Mouse (Mus musculus): ENCODE measurements around the gene Kifap3.

DNA sequence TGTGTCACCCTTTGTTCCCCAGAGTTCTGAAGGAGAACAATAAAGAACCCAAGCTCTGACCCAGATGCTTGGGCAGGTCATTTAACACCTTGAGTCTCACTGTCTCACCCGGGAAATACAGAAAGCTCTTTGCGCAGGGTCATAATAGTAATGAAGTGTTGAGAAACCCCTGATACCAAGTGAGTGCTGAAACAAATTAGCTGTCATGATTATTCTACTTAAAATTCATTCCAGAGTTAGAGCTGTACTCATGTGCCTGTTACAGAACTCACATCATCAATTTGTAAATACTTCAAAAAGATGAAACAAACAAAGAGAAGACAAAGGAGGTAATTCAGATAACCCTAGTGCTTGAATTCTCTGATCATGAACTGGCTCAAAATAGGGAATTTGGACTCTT is 79.0 kb downstream of the Kifap3 start:
- TF ChIP-seq GATA1 (IDR thresholded peaks at IDR 0.05; ENCODE audit: low read length), result no peak
- no peak for TF ChIP-seq TAL1 (IDR thresholded peaks at IDR 0.05; ENCODE audit: low read length)

Data from erythroblast, embryonic 14.5 days (primary cell).